Mouse (Mus musculus) kidney, postnatal 10 days (tissue): ENCODE results near the gene Heatr9.
"Not testable (repeated sequence)": the region's sequence is repeated elsewhere in the genome, so short reads cannot be mapped to it uniquely, and the experiment has no call there.

Experiments
- DNase-seq: peaks from one replicate; pipeline ENCODE4 v3.0.0; 2021; ENCODE audit warnings: mixed read lengths

Gene Heatr9

DNA sequence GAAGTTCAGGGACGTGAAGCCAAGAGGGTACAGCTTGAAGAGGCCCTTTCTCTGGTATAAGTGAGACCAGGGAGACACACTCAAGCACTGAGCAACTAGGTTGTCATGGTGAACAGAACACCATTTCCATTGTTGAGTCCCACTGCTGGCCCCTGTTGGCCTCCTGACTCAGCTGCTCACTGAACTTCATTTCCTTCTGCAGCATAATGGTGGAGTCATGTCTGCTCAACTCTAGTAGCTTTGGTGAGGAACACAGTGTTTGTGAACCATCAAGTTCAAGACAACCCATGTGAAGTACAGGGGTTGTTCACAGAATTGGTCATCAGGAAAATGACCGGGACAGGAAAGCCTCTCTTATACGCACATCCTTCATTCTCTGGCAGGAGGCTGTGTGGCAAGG lies at the start of gene Heatr9:
TSS of gene Heatr9 (minus strand) at position 101 of the 400 bp plus-strand sequence.
- DNase-seq = no peak

DNA sequence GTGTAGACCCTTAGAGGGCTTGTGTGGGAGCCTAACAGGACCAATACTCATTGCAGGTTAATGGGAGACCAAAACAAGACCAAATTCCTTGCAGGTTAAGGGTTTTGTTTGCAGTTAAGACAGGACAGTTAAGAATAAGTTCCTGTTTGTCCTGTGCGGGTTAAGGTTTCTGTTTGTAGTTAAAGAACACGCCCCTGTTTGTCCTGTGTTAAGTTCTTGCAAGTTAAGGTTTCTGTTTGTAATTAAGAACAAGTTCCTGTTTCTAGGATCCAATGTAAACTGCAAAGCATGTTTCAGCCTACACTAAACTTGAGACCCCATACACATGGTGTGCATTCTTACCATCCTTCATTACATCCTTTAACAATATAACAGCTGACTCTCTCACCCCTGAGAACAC lies 48.2 kb upstream of the Heatr9 start:
- no peak for DNase-seq

DNA sequence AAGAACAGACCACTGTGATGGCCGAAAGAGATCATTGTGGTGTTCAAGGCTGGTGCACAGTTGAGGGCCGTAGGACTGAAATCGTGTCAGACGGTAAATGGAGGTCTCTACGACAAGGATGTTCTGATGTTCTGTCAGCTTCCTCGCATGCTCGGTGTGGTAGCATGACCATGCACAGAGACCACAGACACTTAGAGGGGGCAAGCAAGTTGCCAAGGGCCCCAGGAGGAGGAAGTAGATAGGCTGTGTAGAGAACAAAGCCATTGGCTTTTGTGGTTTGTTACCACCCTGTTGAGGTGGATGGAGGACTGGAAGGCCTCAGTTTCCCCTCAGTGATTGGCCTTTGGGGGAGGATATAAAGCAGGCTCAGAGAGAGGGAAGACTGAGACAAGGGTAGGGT lies 47.3 kb upstream of the Heatr9 start:
- no peak for DNase-seq

DNA sequence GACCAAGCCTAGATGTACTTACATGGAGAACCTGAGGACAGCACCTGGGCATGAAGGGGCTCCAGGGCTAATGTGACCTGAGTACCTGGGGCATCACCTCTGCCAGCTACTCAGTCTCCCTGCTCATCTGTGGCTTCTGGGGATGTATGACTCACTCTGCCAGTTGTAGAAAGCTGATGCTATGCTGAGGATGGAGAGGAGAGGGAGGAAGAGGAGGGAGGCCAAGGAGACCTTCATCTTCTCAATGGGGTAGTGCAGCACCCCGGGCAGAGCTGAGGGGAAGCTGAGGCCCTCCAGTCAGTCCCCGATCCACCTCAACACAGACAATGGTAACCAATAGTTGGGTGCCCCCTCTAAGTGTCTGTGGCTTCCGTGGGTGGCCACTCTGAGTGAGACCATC lies 46.8 kb upstream of the Heatr9 start:
- no peak for DNase-seq

DNA sequence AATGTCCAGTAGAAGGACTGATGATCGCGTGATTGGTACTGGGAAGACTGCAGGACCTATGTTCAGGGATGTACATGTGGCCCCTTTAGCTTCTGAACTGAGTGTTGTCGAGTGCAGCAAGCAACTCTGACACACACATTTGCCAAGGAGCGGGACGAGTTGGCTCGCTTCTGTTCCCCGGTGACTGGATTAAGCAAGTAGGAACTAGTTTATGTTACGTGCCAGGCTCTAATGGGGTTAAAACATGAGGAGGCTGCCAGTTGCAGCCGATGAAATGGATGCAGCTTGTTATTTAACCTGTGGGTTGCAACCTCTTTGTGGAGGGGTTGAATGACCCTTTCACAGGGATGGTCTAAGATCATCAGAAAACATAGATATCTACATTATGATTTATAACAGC lies 46.1 kb upstream of the Heatr9 start:
- DNase-seq = no peak

GRCm38 (mm10) chr11:83567311-83567710 lies 45.3 kb upstream of the Heatr9 start:
- no peak for DNase-seq

DNA sequence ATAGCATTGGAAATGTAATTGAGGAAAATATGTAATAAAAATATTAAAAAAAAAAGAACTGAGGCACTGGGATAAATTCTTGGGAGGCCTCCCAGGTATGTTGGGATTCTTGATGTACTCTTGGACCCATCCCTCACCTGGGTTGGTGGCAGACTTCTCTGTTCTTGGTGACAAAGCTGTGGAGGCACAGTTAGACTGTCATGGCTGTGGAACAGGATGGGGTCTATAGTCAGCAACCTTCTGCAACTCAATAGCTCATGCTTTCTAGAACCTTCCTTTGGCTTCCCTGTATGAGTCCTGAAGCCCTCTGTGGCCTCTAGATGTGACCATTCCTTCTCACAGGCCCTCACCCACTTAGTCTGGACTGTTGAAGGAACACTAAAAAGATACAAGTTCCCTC lies 44.6 kb upstream of the Heatr9 start:
- DNase-seq = no peak

- peak; percentile 25 for DNase-seq
Observed at GRCm38 (mm10) chr11:83563754-83564153, 41.8 kb upstream of the Heatr9 start.

DNA sequence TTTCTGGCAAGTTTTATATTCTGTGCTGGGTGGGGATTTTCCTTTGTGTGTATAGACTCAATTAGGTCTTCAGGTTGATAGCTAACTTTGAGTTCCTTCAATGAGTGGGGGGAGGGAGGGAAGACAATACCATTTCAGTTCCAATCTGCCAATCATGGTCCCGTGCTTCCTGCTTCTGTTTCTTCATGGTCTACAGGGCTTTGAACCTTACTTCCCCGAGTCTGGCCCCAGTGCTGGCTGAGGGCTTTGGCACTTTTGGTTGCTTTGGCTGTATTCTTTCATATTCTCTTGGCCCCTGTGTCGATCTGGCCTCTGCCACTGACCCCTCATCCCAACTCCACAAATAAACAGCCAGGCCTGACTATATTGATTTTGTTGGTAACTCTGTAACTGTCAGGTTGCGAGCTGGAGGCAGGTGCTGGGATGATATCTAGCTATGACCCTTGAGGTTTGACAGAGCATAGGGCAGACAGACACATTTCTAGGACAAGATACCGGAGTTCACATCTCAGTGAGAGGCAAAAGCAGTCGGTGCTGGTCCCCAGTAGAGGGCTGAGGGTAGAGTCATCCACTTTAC lies 40.4 kb upstream of the Heatr9 start:
- DNase-seq = no peak

DNA sequence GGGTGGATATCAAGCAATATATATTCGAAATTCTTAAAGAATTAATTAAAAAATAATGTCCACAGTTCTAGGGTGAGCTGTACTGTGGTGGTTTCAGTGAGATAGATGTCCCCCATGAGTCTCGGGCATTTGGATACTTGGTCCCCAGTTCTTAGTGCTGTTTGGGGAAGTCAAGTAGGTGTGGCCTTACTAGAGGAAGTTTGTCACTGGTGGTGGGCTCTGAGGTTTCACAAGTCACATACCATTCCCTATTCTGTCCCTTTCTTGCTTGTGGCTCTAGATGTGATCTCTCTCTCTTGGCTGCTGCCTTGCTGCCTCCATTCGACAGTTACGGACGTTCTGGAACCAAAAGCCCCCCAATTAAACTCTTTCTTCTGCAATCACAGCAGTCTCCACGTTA lies 38.4 kb upstream of the Heatr9 start:
- DNase-seq = no peak

- DNase-seq = no peak
Observed at GRCm38 (mm10) chr11:83557074-83557473, 35.1 kb upstream of the Heatr9 start.

DNA sequence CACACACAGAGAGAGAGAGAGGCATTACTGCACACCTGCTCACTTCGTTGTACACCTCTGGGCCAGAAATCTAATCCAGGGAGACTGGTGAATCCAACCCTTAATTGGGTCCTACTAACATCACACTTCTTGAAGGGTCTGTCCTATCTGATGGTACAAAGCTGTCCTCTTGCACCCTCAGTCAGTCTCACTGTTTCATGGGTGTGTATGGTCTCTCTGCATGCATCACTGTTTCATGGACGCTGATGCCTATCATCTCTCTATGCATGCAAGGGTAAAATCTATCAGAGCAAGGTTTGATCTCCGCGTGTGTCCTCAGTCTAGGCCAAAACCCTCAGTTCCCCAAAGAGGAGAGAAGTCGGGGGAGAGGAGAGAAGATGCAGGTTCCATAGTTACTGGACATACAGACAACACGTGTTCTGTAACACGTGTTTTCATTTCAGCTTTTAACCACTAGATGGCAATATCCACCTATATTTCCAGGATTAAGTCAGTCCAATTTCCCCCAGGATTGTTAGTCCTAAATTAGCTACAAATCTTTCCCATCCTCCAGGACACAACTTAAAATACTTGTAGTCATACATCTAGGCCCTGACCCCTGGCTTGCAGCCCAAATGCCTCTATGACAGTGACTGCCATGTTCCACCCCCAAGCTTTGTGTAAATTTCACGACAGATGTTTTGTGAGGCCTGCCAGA lies 34.3 kb upstream of the Heatr9 start:
- peak; percentile 79 for DNase-seq

DNA sequence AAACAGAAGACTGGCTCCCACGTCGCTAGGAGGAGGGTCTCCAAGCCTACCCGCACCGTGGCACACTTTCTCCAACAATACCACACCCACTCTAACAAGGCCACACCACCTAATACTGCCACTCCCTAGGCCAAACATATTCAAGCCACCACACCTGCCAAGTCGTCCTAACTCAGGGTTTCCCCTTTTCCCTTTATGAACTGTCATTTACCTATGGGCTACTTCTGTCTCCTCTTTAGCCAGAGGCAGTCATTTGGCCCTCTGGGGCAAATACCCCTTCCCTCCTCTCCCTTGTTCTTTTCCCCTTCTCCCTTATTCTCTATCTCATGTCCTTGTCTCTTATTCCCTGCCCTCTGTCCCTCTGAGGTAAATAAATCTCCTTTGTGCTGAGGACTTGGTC lies 29.7 kb upstream of the Heatr9 start:
- DNase-seq = no peak

DNA sequence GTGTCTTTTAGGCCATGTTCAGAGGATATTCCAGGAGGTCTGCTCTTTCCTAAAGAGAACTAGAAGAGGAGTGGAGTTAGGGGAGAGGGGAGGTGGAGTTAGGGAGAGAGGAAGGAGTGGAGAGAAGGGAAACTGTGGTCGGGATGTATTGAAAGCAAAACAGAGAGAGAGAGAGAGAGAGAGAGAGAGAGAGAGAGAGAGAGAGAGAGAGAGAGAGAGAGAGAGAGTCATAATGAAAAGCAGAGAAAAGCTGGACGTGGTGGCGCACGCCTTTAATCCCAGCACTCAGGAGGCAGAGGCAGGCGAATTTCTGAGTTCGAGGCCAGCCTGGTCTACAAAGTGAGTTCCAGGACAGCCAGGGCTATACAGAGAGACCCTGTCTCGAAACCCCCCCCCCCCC lies 29.1 kb upstream of the Heatr9 start:
- not testable (repeated sequence) for DNase-seq

DNA sequence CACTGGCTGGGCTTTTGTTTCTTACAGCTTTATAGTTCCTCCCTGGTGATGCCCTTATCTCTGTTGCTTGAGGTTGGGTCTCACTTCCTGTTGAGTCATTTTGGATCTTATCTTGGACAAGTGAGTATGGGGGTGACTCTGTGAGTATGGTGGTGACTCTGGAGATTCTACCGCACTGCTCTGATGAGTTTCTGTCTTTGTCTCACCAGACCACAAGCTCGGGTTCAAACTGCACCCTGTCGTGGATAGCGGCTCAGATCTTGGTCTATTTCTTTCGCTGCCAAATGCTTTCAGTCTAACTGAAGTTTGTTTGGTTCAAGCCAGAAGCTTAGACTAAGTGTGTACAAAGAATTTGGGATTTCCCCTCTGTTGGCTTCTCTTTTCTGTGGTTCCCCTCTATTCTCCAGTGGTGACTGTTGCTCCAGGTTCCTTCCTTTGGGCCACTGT lies 28.2 kb upstream of the Heatr9 start:
- DNase-seq = no peak

DNA sequence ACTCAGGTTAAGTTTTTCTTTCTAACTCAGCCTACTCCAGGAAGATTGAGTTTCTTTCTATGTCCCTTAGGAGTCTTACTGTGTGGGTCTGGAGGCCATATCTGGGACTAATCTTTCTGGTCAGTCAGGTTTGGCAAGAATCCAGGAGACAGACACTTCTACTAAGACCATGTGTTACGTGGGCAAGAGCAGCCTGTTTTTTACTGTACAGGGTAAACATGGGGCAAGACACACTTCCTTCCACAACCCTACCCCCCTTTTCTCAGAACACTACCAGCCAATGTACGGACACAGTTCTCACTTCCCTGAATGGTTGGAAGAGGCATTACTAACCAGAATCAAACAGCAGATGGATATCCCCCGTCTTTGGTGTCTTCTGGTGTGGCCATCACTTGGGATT lies 22.2 kb upstream of the Heatr9 start:
- DNase-seq = no peak

- DNase-seq = no peak
Observed at GRCm38 (mm10) chr11:83541415-83541814, 19.4 kb upstream of the Heatr9 start.

- DNase-seq = no peak
Observed at GRCm38 (mm10) chr11:83540931-83541330, 19.0 kb upstream of the Heatr9 start.

DNA sequence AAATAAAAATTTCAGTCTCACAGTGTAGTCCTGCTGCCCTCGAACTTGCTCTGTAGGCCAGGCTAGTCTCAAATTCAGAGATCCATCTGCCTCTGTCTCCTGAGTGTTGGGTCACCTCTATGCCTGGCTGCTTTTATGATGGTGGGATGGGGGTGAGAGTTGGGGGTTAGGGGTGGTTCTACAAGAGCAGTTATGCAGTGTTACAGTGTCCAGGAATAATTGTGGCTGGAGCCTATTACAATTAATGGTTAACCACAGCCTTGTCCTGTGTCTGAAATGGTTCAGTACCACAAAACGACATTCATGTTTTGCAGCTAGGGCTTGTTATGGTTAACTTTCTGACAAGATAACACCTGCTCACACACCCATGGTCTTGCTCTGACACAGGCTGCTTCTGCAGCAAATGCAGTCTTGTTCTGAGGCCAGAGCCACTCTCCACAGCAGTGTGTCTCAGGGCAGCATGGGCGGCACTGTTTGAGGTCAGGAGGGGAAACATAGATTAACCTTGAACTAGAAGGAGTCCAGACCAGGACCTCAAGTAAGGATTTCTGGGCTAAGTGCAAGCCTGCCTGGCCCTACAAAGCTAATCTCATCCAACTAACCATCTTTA lies 16.8 kb upstream of the Heatr9 start:
- DNase-seq = peak; percentile 27

DNA sequence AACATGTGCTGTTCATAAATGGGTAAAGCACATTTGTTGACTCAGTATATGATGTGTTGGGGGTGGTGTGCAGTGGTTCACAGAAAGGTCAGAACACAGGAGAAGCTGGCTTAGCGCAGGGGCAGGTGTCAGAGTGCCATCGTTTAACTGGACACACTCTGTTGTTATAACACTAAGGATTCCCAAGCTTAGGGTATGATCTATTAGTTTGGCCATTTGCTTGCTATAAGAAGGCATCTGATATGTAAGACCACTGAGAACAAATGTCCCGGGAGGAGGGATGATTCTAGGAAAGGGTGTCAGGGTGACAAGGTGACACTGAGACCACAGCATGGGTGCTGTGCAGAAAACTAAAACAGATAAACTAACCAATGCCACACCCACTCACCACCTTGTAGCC lies 14.9 kb upstream of the Heatr9 start:
- DNase-seq = no peak

DNA sequence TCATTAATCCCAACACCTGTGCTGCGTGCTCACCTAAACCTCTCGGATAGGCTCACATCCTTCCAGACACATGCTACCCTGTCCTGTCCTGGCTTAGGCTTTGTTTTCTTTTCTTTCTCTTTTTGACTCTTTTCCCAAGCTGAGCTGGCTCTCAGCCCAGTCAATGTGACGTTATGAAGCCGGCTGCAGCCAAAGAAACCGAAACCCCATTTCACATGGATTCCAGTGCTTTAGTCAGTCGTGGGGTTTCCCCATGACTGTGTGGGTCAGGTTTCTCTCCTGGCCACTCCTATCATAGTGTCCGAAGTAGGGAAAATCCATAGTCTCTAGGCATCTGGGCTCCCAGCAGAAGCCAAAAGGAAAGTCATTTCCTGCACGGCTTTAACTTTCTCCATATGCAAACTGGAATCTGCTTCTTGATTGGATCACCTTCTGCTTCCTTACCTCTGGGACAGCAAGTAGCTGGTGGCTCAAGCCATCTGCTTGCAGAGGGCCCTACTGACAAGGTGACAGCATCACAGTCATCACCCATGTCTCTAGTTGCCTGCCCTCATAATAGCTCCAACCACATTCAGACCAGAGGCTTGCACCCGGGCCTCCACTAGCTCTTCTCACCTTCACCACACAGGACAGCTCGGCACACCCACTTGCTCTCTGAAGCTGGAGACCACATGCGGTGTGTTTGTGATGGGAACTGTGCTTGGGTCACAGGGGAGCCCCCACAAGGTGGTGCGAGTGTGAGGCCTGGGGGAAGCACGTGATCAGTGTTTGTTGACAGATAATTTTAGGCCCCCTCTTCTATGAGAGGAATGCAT lies 12.8 kb upstream of the Heatr9 start:
- peak; percentile 90 for DNase-seq

GRCm38 (mm10) chr11:83534143-83534542 lies 12.2 kb upstream of the Heatr9 start:
- DNase-seq = no peak

DNA sequence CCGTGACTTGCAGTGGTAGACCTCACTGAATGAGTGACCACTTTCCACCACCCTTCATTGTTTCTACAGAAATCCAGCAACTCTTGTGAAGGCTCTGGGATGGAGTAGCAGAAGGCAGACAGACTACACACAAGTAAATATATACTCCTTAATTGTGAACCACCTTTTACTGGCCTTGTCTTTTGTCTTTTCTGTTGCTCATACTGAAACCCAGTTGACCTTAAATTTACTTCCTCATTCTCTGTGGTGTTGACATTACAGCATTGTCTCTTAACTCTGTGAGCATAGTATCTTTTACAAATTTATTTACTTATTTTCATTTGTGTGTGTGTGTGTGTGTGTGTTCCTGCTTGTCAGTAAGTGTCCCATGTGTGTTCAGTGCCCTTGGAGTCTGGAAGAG lies 11.2 kb upstream of the Heatr9 start:
- DNase-seq = no peak

GRCm38 (mm10) chr11:83530360-83530759 lies 8.4 kb upstream of the Heatr9 start, which contains the start of gene Ccl5:
Gene Ccl5 (minus strand): TSS chr11:83530518.
- DNase-seq = no peak
